Comparison of ENCODE assay signal across 10 mouse cellular contexts in genomic region chr11:11564266-11565044, GRCm38 (mm10).
DNase-seq lines count a peak whose midpoint lies in the region; ATAC-seq and TF ChIP-seq lines count a peak whose summit lies in the region.
"Had no signal": no experiment of that assay in that cellular context is flagged by ENCODE, and none has a peak within 500 bp of the region (broad histone marks: within the 10 kb centered on the region; RNA-seq: fewer than 3 reads in every experiment).

No protein-coding gene starts in this region.

- no peak; the same call in 1 of the 2 replicates for TF ChIP-seq POLR2A in CH12.LX (IDR thresholded peaks at IDR 0.05; ENCODE audit: low read depth, low read length)

- DNase-seq in CH12.LX (ENCODE audit: extremely low read depth): peak; percentile 88
- DNase-seq in natural killer cell, adult 2 months (ENCODE audit: low spot score in 2 of 2): peak; percentile 51 to 69
- DNase-seq in embryo, embryonic 10.5 days (ENCODE audit: low spot score): no peak
- DNase-seq in midbrain, embryonic 11.5 days (ENCODE audit: low spot score, missing footprints): no peak
- no peak for DNase-seq in frontal cortex, postnatal 14 days (ENCODE audit: low spot score in 2 of 2)
- DNase-seq: adrenal gland, adult 8-10 months had no signal

- dilution Hi-C loops in CH12.LX (cut with MboI; ENCODE audit: extremely low pct_ligation_motif_present, extremely low pct_unique_long_range_greater_than_20kb, low sequenced_read_pairs): no loop called here

- H3K9ac ChIP-seq in kidney, embryonic 15.5 days: no peak overlapping the region
- no peak overlapping the region for H3K9ac ChIP-seq in kidney, embryonic 14.5 days (ENCODE audit: low read depth, low read length)
- no peak overlapping the region for H3K9ac ChIP-seq in CH12.LX (ENCODE audit: insufficient read depth, low read depth)
- no peak overlapping the region for H3K9ac ChIP-seq in midbrain, embryonic 11.5 days (ENCODE audit: low read length)
- H3K9ac ChIP-seq: limb, embryonic 12.5 days had no signal

- no peak overlapping the region for H3K27ac ChIP-seq in kidney, embryonic 15.5 days
- no peak overlapping the region for H3K27ac ChIP-seq in kidney, embryonic 14.5 days (ENCODE audit: low read depth, low read length)
- peak overlapping the region; percentile 34 for H3K27ac ChIP-seq in CH12.LX (ENCODE audit: insufficient read depth, low read depth)
- H3K27ac ChIP-seq in midbrain, embryonic 11.5 days (ENCODE audit: low read depth, low read length): no peak overlapping the region
- H3K27ac ChIP-seq: limb, embryonic 12.5 days had no signal

- 0 out of 2 replicates have a peak, but pooled peaks have one; percentile 46 for ATAC-seq in kidney, embryonic 15.5 days (replicated peaks; ENCODE audit: low FRiP score)
- no peak for ATAC-seq in kidney, embryonic 14.5 days (ENCODE audit: low FRiP score, low TSS enrichment)
- ATAC-seq in erythroid progenitor cell, adult 5-6 weeks (replicated peaks; ENCODE audit: low FRiP score, poor library complexity, severe bottlenecking): 0 out of 2 replicates have a peak, but pooled peaks have one; percentile 22
- no peak for ATAC-seq in midbrain, embryonic 11.5 days (ENCODE audit: low FRiP score)

- no peak overlapping the region for H3K4me3 ChIP-seq in kidney, embryonic 15.5 days (replicated peaks)
- no peak overlapping the region for H3K4me3 ChIP-seq in kidney, embryonic 14.5 days (ENCODE audit: low read length)
- no peak overlapping the region for H3K4me3 ChIP-seq in CH12.LX (replicated peaks in 1 of 3; ENCODE audit: low read depth in 2 of 3, low read length in 2 of 3, poor library complexity in 1 of 3)
- no peak overlapping the region for H3K4me3 ChIP-seq in midbrain, embryonic 11.5 days (ENCODE audit: low read depth, low read length)
- H3K4me3 ChIP-seq: limb, embryonic 12.5 days had no signal

- H3K9me3 ChIP-seq in kidney, embryonic 15.5 days (replicated peaks): no peaks in the 10 kb centered on the region
- H3K9me3 ChIP-seq in kidney, embryonic 14.5 days (ENCODE audit: control insufficient read depth, low read length): no peaks in the 10 kb centered on the region
- H3K9me3 ChIP-seq in CH12.LX (replicated peaks; ENCODE audit: low read length): no peaks in the 10 kb centered on the region
- no peaks in the 10 kb centered on the region for H3K9me3 ChIP-seq in midbrain, embryonic 11.5 days (ENCODE audit: control insufficient read depth, low read length)
- H3K9me3 ChIP-seq: limb, embryonic 12.5 days had no signal

- TF ChIP-seq CTCF in CH12.LX (conservative IDR thresholded peaks at IDR 0.05 in 1 of 2, IDR thresholded peaks at IDR 0.05 in 1 of 2; ENCODE audit: low read depth in 2 of 2, low read length in 2 of 2): peak in 1 of 2 experiments; percentile 35; a peak in 2 of 4 replicates

- H3K4me1 ChIP-seq in kidney, embryonic 15.5 days: 0 out of 2 replicates have a peak, but pooled peaks cover 2% of the 10 kb centered on the region
- no peaks in the 10 kb centered on the region for H3K4me1 ChIP-seq in kidney, embryonic 14.5 days (ENCODE audit: control insufficient read depth, insufficient read depth, low read length)
- H3K4me1 ChIP-seq in CH12.LX (ENCODE audit: control insufficient read depth in 1 of 2, insufficient read depth in 2 of 2): peaks cover 37 to 93% of the 10 kb centered on the region in 2 experiments
- H3K4me1 ChIP-seq in midbrain, embryonic 11.5 days (ENCODE audit: control insufficient read depth, insufficient read depth, low read length): no peaks in the 10 kb centered on the region
- H3K4me1 ChIP-seq: limb, embryonic 12.5 days had no signal

- WGBS in kidney, embryonic 15.5 days: 73% methylated on average over 7 of the region's 7 CpGs
- WGBS in kidney, embryonic 14.5 days: 75% methylated on average over 7 of the region's 7 CpGs
- WGBS in midbrain, embryonic 11.5 days: 86% methylated on average over 7 of the region's 7 CpGs

- no peak overlapping the region for H3K4me2 ChIP-seq in kidney, embryonic 15.5 days
- no peak overlapping the region for H3K4me2 ChIP-seq in kidney, embryonic 14.5 days (replicated peaks; ENCODE audit: low read depth, low read length)
- no peak overlapping the region for H3K4me2 ChIP-seq in CH12.LX (ENCODE audit: insufficient read depth, low read depth, poor library complexity, severe bottlenecking)
- H3K4me2 ChIP-seq in midbrain, embryonic 11.5 days: no peak overlapping the region
- H3K4me2 ChIP-seq: limb, embryonic 12.5 days had no signal

- H3K36me3 ChIP-seq in kidney, embryonic 15.5 days: no peaks in the 10 kb centered on the region
- no peaks in the 10 kb centered on the region for H3K36me3 ChIP-seq in kidney, embryonic 14.5 days (ENCODE audit: control insufficient read depth, insufficient read depth, low read length)
- peaks cover 13 to 57% of the 10 kb centered on the region in 2 experiments for H3K36me3 ChIP-seq in CH12.LX (replicated peaks in 1 of 2; ENCODE audit: control insufficient read depth in 1 of 2, insufficient read depth in 1 of 2, low read length in 1 of 2)
- no peaks in the 10 kb centered on the region for H3K36me3 ChIP-seq in midbrain, embryonic 11.5 days (ENCODE audit: control insufficient read depth, insufficient read depth, low read length)
- H3K36me3 ChIP-seq: limb, embryonic 12.5 days had no signal

- peaks cover 2% of the 10 kb centered on the region; the same call in 1 of the 2 replicates for H3K79me2 ChIP-seq in CH12.LX (replicated peaks; ENCODE audit: control insufficient read depth, extremely low read depth, insufficient read depth, poor library complexity, severe bottlenecking)

- peak; percentile 44 for TF ChIP-seq RAD21 in CH12.LX (IDR thresholded peaks at IDR 0.05; ENCODE audit: low read depth, low read length)

- in situ Hi-C loops in CH12.LX (cut with MboI; ENCODE audit: low pct_ligation_motif_present, low pct_unique_long_range_greater_than_20kb, low sequenced_read_pairs): loop anchor here (10.0 kb wide), 1 partner anchor 120 kb away; the partner anchor contains the start of gene Ikzf1

- TF ChIP-seq EP300 in CH12.LX (IDR thresholded peaks at IDR 0.05; ENCODE audit: low read length): peak; percentile 59; the same call in 1 of the 2 replicates

- H3K27me3 ChIP-seq in kidney, embryonic 15.5 days: no peaks in the 10 kb centered on the region
- H3K27me3 ChIP-seq in kidney, embryonic 14.5 days (ENCODE audit: control insufficient read depth, insufficient read depth, low read length): no peaks in the 10 kb centered on the region
- H3K27me3 ChIP-seq in CH12.LX (replicated peaks): no peaks in the 10 kb centered on the region
- no peaks in the 10 kb centered on the region for H3K27me3 ChIP-seq in midbrain, embryonic 11.5 days (ENCODE audit: control insufficient read depth, insufficient read depth, low read length)
- H3K27me3 ChIP-seq: limb, embryonic 12.5 days had no signal

TF ChIP-seq in CH12.LX, 34 proteins besides CTCF, POLR2A, EP300 and RAD21 (continues in another document):
- TF ChIP-seq MEF2A (IDR thresholded peaks at IDR 0.05; ENCODE audit: borderline replicate concordance, low read depth, low read length) (no peak), MXI1 (IDR thresholded peaks at IDR 0.05; ENCODE audit: low read depth, low read length) (no peak), ZMIZ1 (IDR thresholded peaks at IDR 0.05; ENCODE audit: low read depth, low read length) (no peak), ZC3H11A (IDR thresholded peaks at IDR 0.05; ENCODE audit: low read depth, low read length) (no peak), BHLHE40 (IDR thresholded peaks at IDR 0.05; ENCODE audit: low read depth, low read length) (no peak), GABPA (IDR thresholded peaks at IDR 0.05; ENCODE audit: insufficient replicate concordance, low read depth, low read length) (no peak), SIN3A (IDR thresholded peaks at IDR 0.05; ENCODE audit: low read length) (no peak), RCOR1 (conservative IDR thresholded peaks at IDR 0.05; ENCODE audit: low read depth, low read length) (no peak), ETS1 (conservative IDR thresholded peaks at IDR 0.05; ENCODE audit: low read depth, low read length) (peak; percentile 43; the same call in 1 of the 2 replicates), JUN (IDR thresholded peaks at IDR 0.05; ENCODE audit: insufficient read depth, low read depth, low read length) (no peak), PAX5 (IDR thresholded peaks at IDR 0.05; ENCODE audit: low read length) (no peak), UBTF (IDR thresholded peaks at IDR 0.05; ENCODE audit: low read depth, low read length) (no peak), JUND (conservative IDR thresholded peaks at IDR 0.05; ENCODE audit: low read depth, low read length) (no peak), HCFC1 (IDR thresholded peaks at IDR 0.05; ENCODE audit: low read depth, low read length) (no peak), NRF1 (IDR thresholded peaks at IDR 0.05; ENCODE audit: low read depth, low read length) (no peak), MAX (IDR thresholded peaks at IDR 0.05; ENCODE audit: low read length) (no peak), ZKSCAN1 (IDR thresholded peaks at IDR 0.05; ENCODE audit: borderline replicate concordance, low read depth, low read length) (no peak), E2F4 (IDR thresholded peaks at IDR 0.05; ENCODE audit: insufficient replicate concordance, low read depth, low read length) (no peak), CHD1 (IDR thresholded peaks at IDR 0.05; ENCODE audit: low read depth, low read length) (no peak), ELF1 (IDR thresholded peaks at IDR 0.05; ENCODE audit: low read depth, low read length) (peak; percentile 10; the same call in 1 of the 2 replicates), ZNF384 (IDR thresholded peaks at IDR 0.05; ENCODE audit: low read depth, low read length) (no peak), POLR2AphosphoS2 (IDR thresholded peaks at IDR 0.05; ENCODE audit: low read depth, low read length) (no peak), TBP (conservative IDR thresholded peaks at IDR 0.05; ENCODE audit: low read depth, low read length) (no peak), SMC3 (IDR thresholded peaks at IDR 0.05; ENCODE audit: low read depth, low read length) (peak; percentile 15; the same call in 1 of the 2 replicates), USF1 (IDR thresholded peaks at IDR 0.05; ENCODE audit: low read depth, low read length) (no peak), TCF12 (IDR thresholded peaks at IDR 0.05; ENCODE audit: low read depth, low read length) (peak; percentile 36; the same call in 1 of the 2 replicates), MAFK (IDR thresholded peaks at IDR 0.05; ENCODE audit: insufficient replicate concordance, low read length) (no peak), MAZ (IDR thresholded peaks at IDR 0.05; ENCODE audit: low read depth, low read length) (no peak), IRF4 (IDR thresholded peaks at IDR 0.05; ENCODE audit: low read depth, low read length) (no peak), KAT2A (IDR thresholded peaks at IDR 0.05; ENCODE audit: insufficient replicate concordance, low read length) (no peak), NELFE (IDR thresholded peaks at IDR 0.05; ENCODE audit: low read depth, low read length) (no peak), MYC (IDR thresholded peaks at IDR 0.05; ENCODE audit: low read depth, low read length) (no peak)

Comparison
In these comparisons a context has a peak if more than half of its experiments do, and no peak if none do; other contexts are left out.
1. ATAC-seq: peak in kidney, embryonic 15.5 days (single experiment) and erythroid progenitor cell, adult 5-6 weeks (single experiment); none in kidney, embryonic 14.5 days (single experiment) and midbrain, embryonic 11.5 days (single experiment).
2. DNase-seq: peak in CH12.LX (single experiment) and natural killer cell, adult 2 months (2 of 2); none in embryo, embryonic 10.5 days (single experiment), midbrain, embryonic 11.5 days (single experiment) and frontal cortex, postnatal 14 days (0 of 2).